Mouse (Mus musculus): Measurements from ENCODE around the gene Cdh4. TPM values are rescaled to one million over a fixed set of nuclear protein-coding genes. Genes with fewer than 3 reads are reported as not detected.

Gene Cdh4
- polyA plus RNA-seq, 1 experiment from 2014 or later: 23.0 TPM

DNA sequence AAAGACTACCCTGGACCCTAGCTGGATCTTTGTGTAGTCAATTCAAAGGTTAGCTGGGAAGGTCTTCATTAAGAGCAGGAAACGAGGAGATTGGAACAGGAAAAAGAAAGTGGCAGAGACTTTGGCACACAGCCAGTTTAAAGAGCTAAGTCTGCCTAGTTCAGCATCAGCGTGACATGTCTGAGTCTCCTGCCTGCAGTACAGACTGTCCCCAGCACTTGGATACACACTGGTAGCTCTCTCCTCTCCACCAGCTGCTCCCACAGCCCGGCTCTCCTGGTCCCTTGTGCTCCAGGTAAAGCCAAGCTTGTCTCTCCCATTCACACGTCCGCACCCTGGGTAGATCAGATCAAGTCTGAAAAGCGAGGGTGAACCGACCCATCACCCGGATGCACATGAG, 255.4 kb downstream of the Cdh4 start:
- Histone ChIP-seq H3K9ac (replicated peaks; ENCODE audit: low read length) (no peak overlapping the region), H3K27ac (ENCODE audit: low read length) (no peak overlapping the region), H3K9me3 (ENCODE audit: low read length) (no peaks in the 10 kb centered on the region), H3K27me3 (ENCODE audit: insufficient read depth, low read length) (no peaks in the 10 kb centered on the region), H3K4me1 (ENCODE audit: insufficient read depth, low read length) (peaks cover 8% of the 10 kb centered on the region), H3K4me2 (replicated peaks; ENCODE audit: low read depth, low read length) (no peak overlapping the region), H3K4me3 (ENCODE audit: low read length) (no peak overlapping the region), H3K36me3 (ENCODE audit: insufficient read depth, low read length) (no peaks in the 10 kb centered on the region)
- 74% methylated on average over 8 of the region's 8 CpGs for WGBS
- no peak for ATAC-seq (ENCODE audit: low FRiP score, low TSS enrichment)

DNA sequence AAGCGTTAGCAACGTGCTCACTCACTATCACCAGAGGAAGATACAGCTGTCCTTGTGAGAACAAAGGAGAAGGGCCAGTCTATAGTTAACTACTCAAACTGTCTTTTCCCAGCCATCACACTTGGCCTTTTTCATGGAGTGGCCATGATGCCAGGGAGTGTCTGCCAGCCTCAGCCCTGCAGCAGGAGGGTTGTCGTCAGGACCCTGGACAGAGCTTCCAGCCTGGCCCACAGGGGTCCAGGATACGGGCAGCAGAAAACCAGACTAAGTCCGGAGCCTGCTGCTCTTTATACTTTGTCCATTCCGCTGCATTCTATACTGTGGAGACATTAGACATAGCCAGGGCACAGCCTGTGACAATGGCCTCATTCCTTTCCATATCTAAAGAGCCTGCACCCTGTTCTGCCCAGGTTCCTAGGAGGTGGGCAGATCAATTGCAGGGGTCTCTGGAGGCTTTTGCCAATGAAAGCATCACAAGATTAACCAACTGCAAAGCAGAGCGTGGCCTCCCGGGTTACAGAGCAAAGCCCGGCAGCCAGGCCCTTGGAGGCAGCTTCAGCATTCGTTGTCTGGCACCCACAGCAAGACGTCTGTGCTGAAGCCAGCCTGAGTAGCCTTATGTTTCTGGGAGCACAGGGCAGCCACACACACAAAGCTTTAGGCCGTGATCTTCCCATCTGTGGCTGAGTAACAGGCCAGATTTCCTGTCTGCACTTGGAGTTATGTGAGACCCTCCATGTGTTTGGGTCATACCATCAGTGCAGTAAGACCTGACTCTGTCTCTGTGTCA, 256.2 kb downstream of the Cdh4 start:
- H3K27me3 ChIP-seq (ENCODE audit: insufficient read depth, low read length): no peaks in the 10 kb centered on the region
- 55% methylated on average over 12 of the region's 12 CpGs for WGBS
- no peak overlapping the region for H3K4me3 ChIP-seq (ENCODE audit: low read length)
- peaks cover 8% of the 10 kb centered on the region for H3K4me1 ChIP-seq (ENCODE audit: insufficient read depth, low read length)
- no peak overlapping the region for H3K4me2 ChIP-seq (replicated peaks; ENCODE audit: low read depth, low read length)
- no peaks in the 10 kb centered on the region for H3K36me3 ChIP-seq (ENCODE audit: insufficient read depth, low read length)
- H3K9me3 ChIP-seq (ENCODE audit: low read length): no peaks in the 10 kb centered on the region
- H3K27ac ChIP-seq (ENCODE audit: low read length): no peak overlapping the region
- no peak overlapping the region for H3K9ac ChIP-seq (replicated peaks; ENCODE audit: low read length)
- ATAC-seq (ENCODE audit: low FRiP score, low TSS enrichment): peak; percentile 59; the same call in 1 of the 2 replicates

DNA sequence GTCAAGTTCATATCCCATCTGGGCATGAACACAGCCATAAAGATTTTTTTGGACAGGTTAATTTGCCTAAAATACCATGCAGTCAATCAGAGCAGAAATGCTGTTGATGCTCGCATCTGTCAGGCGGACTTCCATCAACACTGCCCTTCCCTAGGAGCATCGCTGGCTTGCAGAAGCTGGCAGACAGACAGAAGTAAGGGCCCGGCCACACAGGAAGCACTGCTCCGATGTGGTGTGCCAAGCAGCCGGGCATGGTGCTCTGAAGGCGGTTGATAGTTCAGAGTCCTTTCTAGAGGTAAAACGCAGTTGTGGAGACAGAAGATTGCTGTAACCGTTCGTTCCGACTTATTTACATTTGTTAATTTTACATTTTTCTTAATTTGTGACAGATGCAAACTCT, 262.8 kb downstream of the Cdh4 start:
- Histone ChIP-seq H3K36me3 (ENCODE audit: insufficient read depth, low read length) (no peaks in the 10 kb centered on the region), H3K4me3 (ENCODE audit: low read length) (no peak overlapping the region), H3K27ac (ENCODE audit: low read length) (no peak overlapping the region), H3K4me1 (ENCODE audit: insufficient read depth, low read length) (no peaks in the 10 kb centered on the region), H3K4me2 (replicated peaks; ENCODE audit: low read depth, low read length) (no peak overlapping the region), H3K9ac (replicated peaks; ENCODE audit: low read length) (no peak overlapping the region), H3K27me3 (ENCODE audit: insufficient read depth, low read length) (no peaks in the 10 kb centered on the region), H3K9me3 (ENCODE audit: low read length) (no peaks in the 10 kb centered on the region)
- no peak for ATAC-seq (ENCODE audit: low FRiP score, low TSS enrichment)
- WGBS: 88% methylated on average over 11 of the region's 11 CpGs

DNA sequence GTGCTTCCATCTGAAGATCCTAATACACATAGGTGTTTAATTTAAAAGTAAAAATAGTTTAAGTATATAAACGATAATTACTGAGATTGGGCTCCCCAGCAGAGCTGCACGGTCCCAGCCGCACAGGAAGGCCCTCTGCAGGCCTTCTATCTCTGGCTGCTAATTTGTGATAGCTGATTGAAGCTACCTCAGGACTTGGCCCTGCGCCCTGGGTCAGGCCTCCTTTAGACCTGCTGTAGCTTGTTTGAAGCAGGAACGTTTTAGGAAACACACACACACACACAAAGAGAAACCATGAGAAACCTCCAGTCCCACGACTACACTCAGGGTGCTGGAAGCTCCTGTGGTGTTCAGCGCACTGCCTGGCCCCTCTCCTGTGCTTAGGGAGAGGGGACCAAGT, 263.2 kb downstream of the Cdh4 start:
- no peak overlapping the region for H3K4me2 ChIP-seq (replicated peaks; ENCODE audit: low read depth, low read length)
- no peaks in the 10 kb centered on the region for H3K4me1 ChIP-seq (ENCODE audit: insufficient read depth, low read length)
- no peaks in the 10 kb centered on the region for H3K36me3 ChIP-seq (ENCODE audit: insufficient read depth, low read length)
- H3K9ac ChIP-seq (replicated peaks; ENCODE audit: low read length): no peak overlapping the region
- no peaks in the 10 kb centered on the region for H3K9me3 ChIP-seq (ENCODE audit: low read length)
- ATAC-seq (ENCODE audit: low FRiP score, low TSS enrichment): no peak
- no peak overlapping the region for H3K4me3 ChIP-seq (ENCODE audit: low read length)
- H3K27ac ChIP-seq (ENCODE audit: low read length): no peak overlapping the region
- 83% methylated on average over 7 of the region's 7 CpGs for WGBS
- H3K27me3 ChIP-seq (ENCODE audit: insufficient read depth, low read length): no peaks in the 10 kb centered on the region

DNA sequence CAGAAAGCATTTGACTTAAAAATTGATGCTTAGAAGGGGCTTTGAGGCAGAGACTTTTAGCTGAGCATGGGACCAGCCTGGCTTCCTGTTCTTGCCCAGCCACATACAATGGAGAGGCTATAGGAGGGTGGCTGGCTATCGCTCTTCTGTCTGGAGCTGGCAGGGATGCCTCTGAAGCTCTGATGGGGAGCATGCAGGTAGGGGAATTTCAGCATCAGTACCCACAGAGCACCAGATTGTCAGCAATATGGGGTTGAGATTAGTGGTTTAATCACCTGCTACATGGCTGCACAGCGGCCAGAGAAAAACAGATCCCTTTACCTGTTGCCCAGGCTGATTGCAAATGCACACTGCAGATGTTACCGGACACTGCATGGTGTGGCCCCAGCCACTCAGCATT, 264.4 kb downstream of the Cdh4 start:
- Histone ChIP-seq H3K4me1 (ENCODE audit: insufficient read depth, low read length) (no peaks in the 10 kb centered on the region), H3K9me3 (ENCODE audit: low read length) (no peaks in the 10 kb centered on the region), H3K4me3 (ENCODE audit: low read length) (no peak overlapping the region), H3K4me2 (replicated peaks; ENCODE audit: low read depth, low read length) (no peak overlapping the region), H3K27me3 (ENCODE audit: insufficient read depth, low read length) (no peaks in the 10 kb centered on the region), H3K9ac (replicated peaks; ENCODE audit: low read length) (no peak overlapping the region), H3K27ac (ENCODE audit: low read length) (no peak overlapping the region), H3K36me3 (ENCODE audit: insufficient read depth, low read length) (no peaks in the 10 kb centered on the region)
- whole genome bisulfite sequencing: 85% methylated on average over 3 of the region's 3 CpGs
- ATAC-seq (ENCODE audit: low FRiP score, low TSS enrichment): no peak

DNA sequence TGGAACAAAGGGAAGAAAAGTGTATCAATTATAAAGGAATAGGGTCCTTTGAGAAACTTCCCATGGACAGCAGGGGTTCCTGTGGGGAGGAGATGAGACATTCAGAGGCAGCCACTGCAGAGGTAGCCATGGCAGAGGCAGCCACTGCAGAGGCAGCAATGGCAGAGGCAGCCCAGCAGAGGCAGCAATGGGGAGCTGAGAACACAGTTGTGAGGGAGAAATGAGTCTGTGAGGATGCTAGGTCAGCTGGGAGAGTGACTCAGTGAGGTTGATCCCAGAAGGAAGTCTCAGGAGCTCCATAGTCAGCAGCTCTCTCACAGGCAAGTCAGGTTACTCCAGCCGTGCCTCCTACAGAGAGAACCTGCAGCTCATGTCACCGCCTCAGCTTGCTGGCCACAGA, 266.9 kb downstream of the Cdh4 start:
- H3K27me3 ChIP-seq (ENCODE audit: insufficient read depth, low read length): no peaks in the 10 kb centered on the region
- no peak overlapping the region for H3K4me3 ChIP-seq (ENCODE audit: low read length)
- no peak overlapping the region for H3K27ac ChIP-seq (ENCODE audit: low read length)
- H3K36me3 ChIP-seq (ENCODE audit: insufficient read depth, low read length): no peaks in the 10 kb centered on the region
- ATAC-seq (ENCODE audit: low FRiP score, low TSS enrichment): no peak
- no peaks in the 10 kb centered on the region for H3K9me3 ChIP-seq (ENCODE audit: low read length)
- WGBS: 93% methylated on average over 2 of the region's 2 CpGs
- H3K4me2 ChIP-seq (replicated peaks; ENCODE audit: low read depth, low read length): no peak overlapping the region
- no peaks in the 10 kb centered on the region for H3K4me1 ChIP-seq (ENCODE audit: insufficient read depth, low read length)
- H3K9ac ChIP-seq (replicated peaks; ENCODE audit: low read length): no peak overlapping the region

DNA sequence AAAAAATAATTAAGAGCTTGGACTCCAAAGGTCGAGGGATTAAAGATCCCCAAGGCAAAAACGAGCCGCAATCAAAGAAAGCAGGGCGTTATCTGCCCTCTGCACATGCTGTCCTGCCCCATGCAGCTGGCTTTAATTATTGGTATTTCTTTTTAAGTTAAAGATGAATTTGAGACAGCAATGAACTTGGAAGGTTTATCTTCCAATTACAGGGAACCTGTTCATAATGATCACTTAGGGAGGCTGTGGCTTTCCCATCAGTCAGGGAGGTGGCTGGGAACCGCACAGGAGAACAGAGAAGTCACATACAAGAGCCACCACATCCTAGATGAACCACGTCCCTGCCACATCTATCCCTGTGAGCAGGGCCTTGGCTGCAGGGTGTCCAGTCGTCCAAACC, 270.5 kb downstream of the Cdh4 start:
- no peak overlapping the region for H3K27ac ChIP-seq (ENCODE audit: low read length)
- H3K4me2 ChIP-seq (replicated peaks; ENCODE audit: low read depth, low read length): no peak overlapping the region
- H3K9me3 ChIP-seq (ENCODE audit: low read length): no peaks in the 10 kb centered on the region
- H3K36me3 ChIP-seq (ENCODE audit: insufficient read depth, low read length): no peaks in the 10 kb centered on the region
- H3K9ac ChIP-seq (replicated peaks; ENCODE audit: low read length): no peak overlapping the region
- no peaks in the 10 kb centered on the region for H3K27me3 ChIP-seq (ENCODE audit: insufficient read depth, low read length)
- no peaks in the 10 kb centered on the region for H3K4me1 ChIP-seq (ENCODE audit: insufficient read depth, low read length)
- H3K4me3 ChIP-seq (ENCODE audit: low read length): no peak overlapping the region
- no peak for ATAC-seq (ENCODE audit: low FRiP score, low TSS enrichment)
- 75% methylated on average over 7 of the region's 7 CpGs for WGBS

DNA sequence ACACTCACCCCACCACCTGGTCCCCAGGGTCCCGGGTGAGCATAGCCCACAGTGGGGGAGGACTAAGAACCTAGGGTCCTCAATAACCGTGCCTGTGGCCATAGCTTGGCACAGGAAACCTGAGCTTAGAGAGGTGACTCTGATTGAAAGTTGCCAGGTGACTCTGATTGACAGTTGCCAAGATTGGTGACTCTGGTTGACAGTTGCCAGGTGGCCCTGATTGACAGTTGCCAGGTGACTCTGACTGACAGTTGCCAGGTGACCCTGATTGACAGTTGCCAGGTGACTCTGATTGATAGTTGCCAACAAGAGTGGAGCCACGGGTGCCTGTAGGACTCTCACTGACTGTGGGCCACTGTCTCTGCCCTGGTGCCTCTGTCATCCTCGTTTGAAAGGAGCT, 271.1 kb downstream of the Cdh4 start:
- Histone ChIP-seq H3K9ac (replicated peaks; ENCODE audit: low read length) (no peak overlapping the region), H3K4me2 (replicated peaks; ENCODE audit: low read depth, low read length) (no peak overlapping the region), H3K27ac (ENCODE audit: low read length) (no peak overlapping the region), H3K9me3 (ENCODE audit: low read length) (no peaks in the 10 kb centered on the region), H3K36me3 (ENCODE audit: insufficient read depth, low read length) (no peaks in the 10 kb centered on the region), H3K27me3 (ENCODE audit: insufficient read depth, low read length) (no peaks in the 10 kb centered on the region), H3K4me3 (ENCODE audit: low read length) (no peak overlapping the region), H3K4me1 (ENCODE audit: insufficient read depth, low read length) (peaks cover 5% of the 10 kb centered on the region; the same call in 1 of the 2 replicates)
- WGBS: 66% methylated on average over 4 of the region's 4 CpGs
- no peak for ATAC-seq (ENCODE audit: low FRiP score, low TSS enrichment)

DNA sequence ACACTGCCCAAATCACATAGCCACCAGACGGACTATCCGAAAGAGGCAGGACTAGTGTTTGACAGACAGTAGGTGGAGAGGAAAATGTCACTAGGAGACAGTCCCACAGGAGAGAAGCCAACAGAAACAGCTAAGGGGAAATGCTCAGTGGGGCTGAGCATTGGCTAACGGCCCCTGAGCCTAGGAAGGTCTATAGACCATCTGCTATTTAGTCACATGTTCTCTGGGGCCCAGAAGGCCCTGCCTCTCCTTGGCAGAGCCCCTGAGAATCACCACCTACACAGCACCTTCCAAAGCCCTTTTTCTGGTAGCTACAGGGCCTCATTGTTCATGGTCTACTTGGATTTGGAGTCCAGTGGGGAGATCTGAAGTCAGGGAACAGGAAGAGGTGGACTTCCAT, 271.9 kb downstream of the Cdh4 start:
- Histone ChIP-seq H3K4me3 (ENCODE audit: low read length) (no peak overlapping the region), H3K4me2 (replicated peaks; ENCODE audit: low read depth, low read length) (no peak overlapping the region), H3K9ac (replicated peaks; ENCODE audit: low read length) (no peak overlapping the region), H3K9me3 (ENCODE audit: low read length) (no peaks in the 10 kb centered on the region), H3K4me1 (ENCODE audit: insufficient read depth, low read length) (peaks cover 6% of the 10 kb centered on the region; the same call in 1 of the 2 replicates), H3K27me3 (ENCODE audit: insufficient read depth, low read length) (no peaks in the 10 kb centered on the region), H3K27ac (ENCODE audit: low read length) (no peak overlapping the region), H3K36me3 (ENCODE audit: insufficient read depth, low read length) (no peaks in the 10 kb centered on the region)
- ATAC-seq (ENCODE audit: low FRiP score, low TSS enrichment): no peak
- 72% methylated on average over 3 of the region's 3 CpGs for WGBS

DNA sequence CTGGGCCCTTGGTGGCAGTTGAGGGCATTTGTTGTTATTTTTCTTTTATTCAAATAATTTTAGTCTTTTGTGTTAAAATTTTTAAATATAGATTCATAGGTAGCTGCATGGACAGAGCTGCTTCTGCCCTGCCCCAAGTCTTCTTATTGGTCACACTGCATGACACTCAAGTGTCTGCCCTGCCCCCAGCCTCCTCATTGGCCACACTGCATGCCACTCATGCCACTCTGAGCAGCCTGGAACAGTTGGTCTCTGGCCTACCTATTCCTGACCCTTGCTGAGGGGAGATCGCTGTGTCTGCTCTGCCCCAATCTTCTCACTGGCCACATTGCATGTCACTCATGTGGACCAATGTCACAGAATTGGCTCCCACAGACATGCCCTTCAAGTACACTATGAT, 273.1 kb downstream of the Cdh4 start:
- no peak for ATAC-seq (ENCODE audit: low FRiP score, low TSS enrichment)
- H3K4me3 ChIP-seq (ENCODE audit: low read length): no peak overlapping the region
- 92% methylated on average over 1 of the region's 1 CpGs for WGBS

More for the DNA sequence above, 273.1 kb downstream of the Cdh4 start:
- Histone ChIP-seq H3K4me2 (replicated peaks; ENCODE audit: low read depth, low read length) (no peak overlapping the region), H3K4me1 (ENCODE audit: insufficient read depth, low read length) (peaks cover 6% of the 10 kb centered on the region; the same call in 1 of the 2 replicates), H3K9ac (replicated peaks; ENCODE audit: low read length) (no peak overlapping the region), H3K9me3 (ENCODE audit: low read length) (no peaks in the 10 kb centered on the region), H3K27ac (ENCODE audit: low read length) (no peak overlapping the region), H3K36me3 (ENCODE audit: insufficient read depth, low read length) (no peaks in the 10 kb centered on the region), H3K27me3 (ENCODE audit: insufficient read depth, low read length) (no peaks in the 10 kb centered on the region)

All from kidney, embryonic 16.5 days (tissue).